Mouse (Mus musculus) erythroid progenitor cell, adult 5-6 weeks (primary cell): Measurements from ENCODE around the gene Spink2. TPM values are rescaled to one million over a fixed set of nuclear protein-coding genes. Genes with fewer than 3 reads are reported as not detected.

Experiments used
- ATAC-seq: replicated peaks from 2 replicates; pipeline ENCODE4 v1.8.0; 2016; ENCODE audit warnings: moderate number of reproducible peaks, mild to moderate bottlenecking, moderate TSS enrichment, inconsistent platforms; ENCODE audit not compliant: poor library complexity, low FRiP score, severe bottlenecking
- total RNA-seq, 2 experiments: library from RNA; stranded (forward) in 1 of 2; stranded (reverse) in 1 of 2; fragments of 150-400 nt in 1 of 2; fragments of 186-747, 209-891 nt in 1 of 2; gene quantifications; 2 replicates each; pipeline versions ENCODE4 v1.2.3 to v1.2.4; 2015 to 2017; ENCODE audit warnings: low replicate concordance in 2 of 2

The Spink2 gene
- total RNA-seq, 2 experiments from 2014 or later = not detected

- ATAC-seq = no peak
These were observed 55.7 kb downstream of the Spink2 start for GRCm38 (mm10) chr5:77155526-77155925.

Other genes with a start within 250 kb of the Spink2 start
- gene Srp72, start 236.8 kb downstream of the Spink2 start, total RNA-seq (2015; ENCODE audit: low replicate concordance) = 41.4 and 41.5 TPM in 2 replicates
- gene Srp72, start 236.8 kb downstream of the Spink2 start, total RNA-seq (2017; ENCODE audit: low replicate concordance) = 28.4 and 102 TPM in 2 replicates
- not detected in 2 replicates for gene Arl9, start 207.4 kb downstream of the Spink2 start, total RNA-seq (2015; ENCODE audit: low replicate concordance)
- not detected in 2 replicates for gene Arl9, start 207.4 kb downstream of the Spink2 start, total RNA-seq (2017; ENCODE audit: low replicate concordance)
- gene Thegl, start 195.4 kb downstream of the Spink2 start, total RNA-seq (2015; ENCODE audit: low replicate concordance) = not detected in 2 replicates
- not detected in 2 replicates for gene Thegl, start 195.4 kb downstream of the Spink2 start, total RNA-seq (2017; ENCODE audit: low replicate concordance)
- 2.1 and 4.3 TPM in 2 replicates for gene Hopx, start 96.3 kb downstream of the Spink2 start, total RNA-seq (2015; ENCODE audit: low replicate concordance)
- 2.4 TPM in 1 of 2 replicates, not detected in the other for gene Hopx, start 96.3 kb downstream of the Spink2 start, total RNA-seq (2017; ENCODE audit: low replicate concordance)
- 7.2 and 8.8 TPM in 2 replicates for gene Rest, start 54.0 kb upstream of the Spink2 start, total RNA-seq (2015; ENCODE audit: low replicate concordance)
- gene Rest, start 54.0 kb upstream of the Spink2 start, total RNA-seq (2017; ENCODE audit: low replicate concordance) = 11.2 and 13.4 TPM in 2 replicates
- 6.3 and 10.5 TPM in 2 replicates for gene Noa1, start 98.6 kb upstream of the Spink2 start, total RNA-seq (2015; ENCODE audit: low replicate concordance)
- 11.6 and 28.2 TPM in 2 replicates for gene Noa1, start 98.6 kb upstream of the Spink2 start, total RNA-seq (2017; ENCODE audit: low replicate concordance)
- 43.6 and 62.5 TPM in 2 replicates for gene Polr2b, start 98.7 kb upstream of the Spink2 start, total RNA-seq (2015; ENCODE audit: low replicate concordance)
- 53.7 and 109 TPM in 2 replicates for gene Polr2b, start 98.7 kb upstream of the Spink2 start, total RNA-seq (2017; ENCODE audit: low replicate concordance)
- 3.8 and 7.6 TPM in 2 replicates for gene Igfbp7, start 196.6 kb upstream of the Spink2 start, total RNA-seq (2015; ENCODE audit: low replicate concordance)
- gene Igfbp7, start 196.6 kb upstream of the Spink2 start, total RNA-seq (2017; ENCODE audit: low replicate concordance) = 0.90 TPM in 1 of 2 replicates, not detected in the other